Mouse (Mus musculus) G1E (cell line): ENCODE results near the gene Ube2m. TPM values are rescaled to one million over a fixed set of nuclear protein-coding genes. Genes with fewer than 3 reads are reported as not detected.
A peak's percentile ranks its signal among the peaks of the same experiment; 100 is the strongest.

Source experiments
- ATAC-seq: 2 replicates; pipeline ENCODE4 v1.8.0; 2016; ENCODE audit warnings: mild to moderate bottlenecking; ENCODE audit not compliant: insufficient number of reproducible peaks, poor library complexity, low FRiP score, severe bottlenecking; ENCODE audit errors: extremely low read depth
- DNase-seq: peaks from one replicate; pipeline ENCODE4 v3.0.0; 2012; ENCODE audit warnings: low spot score
- H3K27me3 ChIP-seq: 2 replicates; pipeline ENCODE4 v1.6.1; 2012; ENCODE audit warnings: mild to moderate bottlenecking, low read length, inconsistent platforms; ENCODE audit not compliant: insufficient read depth
- H3K36me3 ChIP-seq: replicated peaks from 2 replicates; pipeline ENCODE3; 2012; ENCODE audit warnings: mild to moderate bottlenecking, inconsistent platforms
- H3K4me1 ChIP-seq: 2 replicates; pipeline ENCODE4 v1.6.1; 2012; ENCODE audit warnings: low read depth, low read length, inconsistent platforms, mixed read lengths; ENCODE audit not compliant: insufficient read depth
- H3K4me3 ChIP-seq: 2 replicates; pipeline ENCODE4 v1.5.1; 2012; ENCODE audit warnings: low read depth, mild to moderate bottlenecking, inconsistent platforms, low read length, moderate library complexity, mixed read lengths
- H3K9me3 ChIP-seq: replicated peaks from 2 replicates; pipeline ENCODE4 v1.6.1; 2012; ENCODE audit warnings: inconsistent platforms
- CTCF ChIP-seq: IDR thresholded peaks from 2 replicates; pipeline ENCODE4 v1.5.1; 2012; ENCODE audit warnings: low read depth, low read length, inconsistent platforms, mixed read lengths
- GATA1 ChIP-seq: IDR thresholded peaks from 2 replicates; pipeline ENCODE4 v1.6.1; 2012; ENCODE audit warnings: borderline replicate concordance, low read length, inconsistent platforms, mixed read lengths
- GATA2 ChIP-seq: IDR thresholded peaks from 2 replicates; pipeline ENCODE4 v1.6.1; 2012; ENCODE audit warnings: low read depth, low read length, inconsistent platforms, borderline replicate concordance
- POLR2AphosphoS5 ChIP-seq: IDR thresholded peaks from 2 replicates; pipeline ENCODE4 v1.6.1; 2012; ENCODE audit warnings: low read depth, low read length, inconsistent platforms; ENCODE audit not compliant: insufficient replicate concordance
- TAL1 ChIP-seq: conservative IDR thresholded peaks from 2 replicates; pipeline ENCODE4 v1.6.1; 2012; ENCODE audit warnings: low read depth, low read length, inconsistent platforms, mixed read lengths
- polyA plus RNA-seq: library from polyadenylated mRNA; stranded (reverse); fragments of >175 nt; gene quantifications from 2 replicates; pipeline ENCODE4 v1.2.3, GENCODE M21; 2012
- total RNA-seq, 2 experiments: library from RNA; stranded (forward) in 1 of 2; stranded (reverse) in 1 of 2; fragments of 200-1000 nt in 1 of 2; fragments of >200 nt in 1 of 2; fragmentation: Nextera tagmentation in 1 of 2; gene quantifications; 2 replicates each; pipeline ENCODE4 v1.2.3; 2014 to 2017

Ube2m gene
- total and polyA plus RNA-seq, 3 experiments = 150 to 250 (median 151) TPM

DNA sequence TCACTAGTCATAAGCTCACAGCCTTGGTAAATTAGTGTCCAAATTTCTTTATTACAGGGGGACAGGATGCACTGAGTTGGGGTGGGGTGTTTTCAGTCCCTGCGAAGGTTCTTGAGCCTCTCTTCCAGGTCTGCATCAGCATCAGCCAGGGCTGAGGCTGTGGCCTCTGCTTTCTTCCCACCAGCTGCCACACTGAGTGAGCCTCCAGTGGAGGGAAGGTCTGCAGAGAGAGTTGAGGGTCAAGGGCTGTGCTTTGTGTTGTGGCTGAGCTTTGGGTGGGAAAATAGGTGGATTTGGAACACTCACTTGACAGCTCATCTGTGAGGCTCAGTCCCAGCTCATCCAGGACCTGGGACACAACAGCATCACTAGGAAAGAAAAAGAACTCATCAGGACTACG, 6.1 kb downstream of the Ube2m start:
- Histone ChIP-seq H3K9me3 (no peaks in the 10 kb centered on the region), H3K4me3 (no peak overlapping the region), H3K4me1 (peaks cover 85% of the 10 kb centered on the region), H3K27me3 (no peaks in the 10 kb centered on the region), H3K36me3 (peaks cover 97% of the 10 kb centered on the region)
- TF ChIP-seq GATA1 = no peak
- no peak for TF ChIP-seq GATA2
- TF ChIP-seq POLR2AphosphoS5 = no peak; the same call in 1 of the 2 replicates
- no peak for TF ChIP-seq CTCF
- no peak for TF ChIP-seq TAL1
- no peak for ATAC-seq
- DNase-seq = no peak

DNA sequence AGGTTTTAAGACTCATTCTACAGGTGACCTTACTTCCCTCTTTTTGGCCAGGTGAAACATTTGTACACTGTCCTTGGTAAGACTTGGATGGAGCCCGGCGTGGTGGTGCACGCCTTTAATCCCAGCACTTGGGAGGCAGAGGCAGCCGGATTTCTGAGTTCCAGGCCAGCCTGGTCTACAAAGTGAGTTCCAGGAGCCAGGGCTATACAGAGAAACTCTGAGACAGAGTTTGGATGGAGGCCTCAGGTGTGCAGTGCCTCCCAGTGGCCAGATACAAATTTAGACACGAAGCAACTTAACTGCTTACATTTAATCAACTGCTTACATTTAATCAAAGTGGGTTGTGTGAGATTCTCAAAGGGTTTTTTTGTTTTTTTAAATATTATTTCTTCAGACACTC, 7.0 kb downstream of the Ube2m start:
- no peak for ATAC-seq
- peaks cover 85% of the 10 kb centered on the region for H3K4me1 ChIP-seq
- TF ChIP-seq POLR2AphosphoS5 (no peak), GATA1 (no peak), CTCF (no peak), TAL1 (no peak), GATA2 (no peak)
- H3K27me3 ChIP-seq = no peaks in the 10 kb centered on the region
- no peak for DNase-seq
- H3K9me3 ChIP-seq = no peaks in the 10 kb centered on the region
- H3K4me3 ChIP-seq = no peak overlapping the region
- peaks cover 97% of the 10 kb centered on the region for H3K36me3 ChIP-seq

DNA sequence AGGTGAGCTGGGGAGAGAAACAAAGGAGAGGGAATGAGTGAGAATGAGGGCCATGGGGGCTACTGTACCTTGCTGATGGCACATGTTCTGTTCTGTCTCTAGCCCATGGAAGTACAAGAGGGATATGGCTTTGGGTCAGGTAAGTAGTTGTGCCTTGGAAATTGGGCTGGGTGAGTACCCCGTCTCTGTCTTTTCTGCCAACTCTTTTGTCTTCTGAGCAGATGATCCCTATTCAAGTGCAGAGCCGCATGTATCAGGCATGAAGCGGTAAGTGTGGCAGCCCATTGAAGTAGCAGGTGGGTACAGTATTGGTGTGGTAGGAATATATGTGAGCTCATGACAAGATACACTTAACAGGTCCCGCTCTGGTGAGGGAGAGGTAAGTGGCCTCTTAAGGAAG, 9.1 kb downstream of the Ube2m start:
- Histone ChIP-seq H3K4me1 (peaks cover 75% of the 10 kb centered on the region), H3K4me3 (no peak overlapping the region; the same call in 1 of the 2 replicates), H3K9me3 (no peaks in the 10 kb centered on the region), H3K27me3 (no peaks in the 10 kb centered on the region), H3K36me3 (peaks cover 90% of the 10 kb centered on the region)
- ATAC-seq (no peak), DNase-seq (no peak)
- TF ChIP-seq TAL1 (no peak), POLR2AphosphoS5 (no peak; the same call in 1 of the 2 replicates), GATA2 (no peak), CTCF (no peak), GATA1 (no peak)

DNA sequence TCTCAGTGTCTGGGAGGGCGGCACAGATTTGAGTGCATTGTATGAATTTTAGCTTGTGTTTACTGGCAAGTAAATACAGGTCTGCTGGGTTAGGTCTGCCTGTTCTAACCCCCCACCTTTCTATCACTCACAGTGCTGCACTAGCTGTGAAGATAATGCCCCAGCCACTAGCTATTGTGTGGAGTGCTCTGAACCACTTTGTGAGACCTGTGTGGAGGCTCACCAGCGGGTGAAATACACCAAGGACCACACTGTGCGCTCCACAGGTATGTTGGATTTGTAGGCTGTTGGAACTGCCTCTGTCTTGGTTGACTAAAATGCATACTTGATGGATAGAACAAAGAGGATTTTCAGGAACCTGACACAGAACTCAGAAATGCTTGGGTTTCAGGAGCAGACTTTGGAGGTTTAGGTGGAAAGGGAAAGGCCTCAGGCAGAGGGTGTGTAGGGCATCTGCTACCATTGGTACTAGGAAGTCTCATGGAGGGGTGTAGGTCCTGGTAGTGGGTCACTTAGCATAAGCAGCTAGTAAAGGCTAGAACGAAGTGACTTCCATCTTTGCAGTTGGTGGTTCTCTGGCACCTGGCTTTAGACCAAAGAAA, 12.5 kb downstream of the Ube2m start:
- no peaks in the 10 kb centered on the region for H3K27me3 ChIP-seq
- H3K36me3 ChIP-seq = peaks cover 56% of the 10 kb centered on the region
- H3K4me3 ChIP-seq = peak overlapping the region; percentile 90
- no peak for DNase-seq
- H3K4me1 ChIP-seq = peaks cover 66% of the 10 kb centered on the region
- no peaks in the 10 kb centered on the region for H3K9me3 ChIP-seq
- no peak for TF ChIP-seq TAL1
- TF ChIP-seq GATA2 = no peak
- no peak for TF ChIP-seq POLR2AphosphoS5
- no peak for TF ChIP-seq CTCF
- no peak for TF ChIP-seq GATA1
- no peak for ATAC-seq

DNA sequence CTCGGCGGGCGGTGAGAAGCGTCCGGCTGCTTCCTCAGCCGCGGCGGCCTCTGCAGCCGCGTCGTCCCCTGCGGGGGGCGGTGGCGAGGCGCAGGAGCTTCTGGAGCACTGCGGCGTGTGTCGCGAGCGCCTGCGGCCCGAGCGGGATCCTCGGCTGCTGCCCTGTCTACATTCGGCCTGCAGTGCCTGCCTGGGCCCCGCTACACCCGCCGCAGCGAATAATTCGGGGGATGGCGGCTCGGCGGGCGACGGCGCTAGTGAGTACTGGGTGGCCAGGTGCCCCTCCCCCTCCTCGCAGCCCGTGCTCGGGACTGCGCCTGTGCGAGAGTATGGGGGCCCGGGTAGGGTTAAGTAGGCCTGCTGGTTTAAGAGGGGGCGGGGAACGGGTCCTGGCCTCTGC, 13.3 kb downstream of the Ube2m start:
- H3K36me3 ChIP-seq = peaks cover 48% of the 10 kb centered on the region
- TF ChIP-seq POLR2AphosphoS5 = no peak
- TF ChIP-seq TAL1 = no peak
- TF ChIP-seq GATA1 = no peak
- no peak for TF ChIP-seq GATA2
- TF ChIP-seq CTCF = no peak
- no peaks in the 10 kb centered on the region for H3K27me3 ChIP-seq
- DNase-seq (peak; percentile 83), ATAC-seq (peak; percentile 42)
- no peaks in the 10 kb centered on the region for H3K9me3 ChIP-seq
- H3K4me3 ChIP-seq = peak overlapping the region; percentile 90
- peaks cover 58% of the 10 kb centered on the region for H3K4me1 ChIP-seq

DNA sequence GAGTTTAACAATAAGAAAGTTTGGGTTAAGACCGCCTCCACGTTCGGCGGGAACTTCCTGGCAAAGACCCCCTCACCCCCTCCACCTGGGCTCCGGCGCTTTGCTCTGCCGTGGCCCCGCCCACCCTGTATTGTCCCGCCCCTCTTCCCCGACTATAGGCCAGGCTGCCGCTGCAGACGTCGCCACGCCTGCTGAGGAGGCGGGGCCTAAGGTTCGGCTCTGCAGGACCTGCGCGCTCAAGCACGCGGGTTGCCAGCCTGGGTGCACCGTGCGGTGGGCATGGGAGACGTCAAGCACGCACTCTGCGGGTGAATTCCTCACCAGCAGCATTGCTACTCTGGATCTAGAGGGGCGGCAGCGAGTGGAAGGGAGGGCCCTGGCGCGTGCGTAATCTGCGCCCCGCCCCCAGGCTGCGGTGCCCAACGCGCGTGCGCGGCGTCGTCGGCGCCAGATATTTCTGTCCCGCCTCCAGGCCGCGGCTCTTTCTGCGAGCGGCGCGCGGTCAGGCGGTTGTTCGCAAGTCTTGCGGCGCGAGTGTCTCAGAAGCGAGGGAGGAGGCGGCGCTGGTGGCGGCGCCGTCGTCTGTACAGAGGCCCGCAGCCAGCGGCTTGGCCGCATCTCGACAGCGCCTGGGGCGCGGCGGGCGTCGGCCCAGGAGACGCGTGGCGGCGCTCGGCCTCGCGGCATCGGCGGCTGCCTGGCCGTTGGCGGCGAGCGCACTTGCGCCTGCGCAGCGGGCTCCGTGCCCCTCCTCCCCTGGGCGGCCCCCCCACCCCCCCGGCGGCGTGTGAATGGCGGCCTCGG, 13.9 kb downstream of the Ube2m start:
- H3K27me3 ChIP-seq = no peaks in the 10 kb centered on the region
- H3K4me1 ChIP-seq = peaks cover 52% of the 10 kb centered on the region
- peak; percentile 72 for ATAC-seq
- H3K36me3 ChIP-seq = peaks cover 41% of the 10 kb centered on the region
- H3K9me3 ChIP-seq = no peaks in the 10 kb centered on the region
- H3K4me3 ChIP-seq = peak overlapping the region; percentile 90
- TF ChIP-seq POLR2AphosphoS5 (no peak), CTCF (no peak), TAL1 (no peak), GATA1 (no peak), GATA2 (no peak)
- DNase-seq = peak; percentile 90
